Comparison of ENCODE assay signal across 39 mouse cellular contexts in the genomic region with DNA sequence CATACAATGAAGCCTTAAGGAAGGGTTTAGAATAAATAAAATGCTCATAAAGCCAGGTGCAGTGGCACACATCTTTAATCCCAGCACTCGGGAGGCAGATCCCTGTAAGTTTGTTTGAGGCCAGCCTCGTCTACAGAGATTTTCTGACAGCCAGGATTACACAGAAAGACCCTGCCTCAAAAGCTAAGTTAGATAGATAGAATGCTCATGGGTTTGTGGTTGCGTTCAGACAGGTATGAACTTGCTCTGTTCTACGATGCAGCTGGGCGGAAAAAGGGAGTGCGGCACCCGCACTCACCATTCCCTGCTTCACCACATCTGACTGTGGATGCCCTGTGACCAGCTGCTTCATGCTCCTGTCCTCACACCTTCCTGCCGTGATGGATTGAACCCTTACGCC. TPM values are rescaled to one million over a fixed set of nuclear protein-coding genes. Genes with fewer than 3 reads are reported as not detected.
"Had no signal": no experiment of that assay in that cellular context is flagged by ENCODE, and none has a peak within 500 bp of the region (broad histone marks: within the 10 kb centered on the region; RNA-seq: fewer than 3 reads in every experiment).

No protein-coding gene starts in this region.

- H3K4me1 ChIP-seq: embryonic facial prominence, embryonic 10.5 days; embryonic facial prominence, embryonic 12.5 days; embryonic facial prominence, embryonic 15.5 days; forebrain, embryonic 10.5 days; forebrain, embryonic 12.5 days; forebrain, embryonic 13.5 days; forebrain, embryonic 15.5 days; heart, embryonic 10.5 days had no signal

- H3K9me3 ChIP-seq: embryonic facial prominence, embryonic 10.5 days; embryonic facial prominence, embryonic 12.5 days; embryonic facial prominence, embryonic 13.5 days; embryonic facial prominence, embryonic 15.5 days; forebrain, embryonic 10.5 days; forebrain, embryonic 12.5 days; forebrain, embryonic 13.5 days; forebrain, embryonic 15.5 days; heart, embryonic 10.5 days had no signal

- H3K27me3 ChIP-seq: embryonic facial prominence, embryonic 12.5 days; embryonic facial prominence, embryonic 13.5 days; embryonic facial prominence, embryonic 15.5 days; forebrain, embryonic 12.5 days; forebrain, embryonic 13.5 days; forebrain, embryonic 15.5 days had no signal

- H3K9ac ChIP-seq: embryonic facial prominence, embryonic 12.5 days; embryonic facial prominence, embryonic 13.5 days; embryonic facial prominence, embryonic 15.5 days; forebrain, embryonic 12.5 days; forebrain, embryonic 13.5 days; forebrain, embryonic 15.5 days; forebrain, postnatal 0 days had no signal

- H3K4me2 ChIP-seq: embryonic facial prominence, embryonic 12.5 days; embryonic facial prominence, embryonic 13.5 days; embryonic facial prominence, embryonic 15.5 days; forebrain, embryonic 12.5 days; forebrain, embryonic 13.5 days; forebrain, embryonic 15.5 days had no signal

- H3K36me3 ChIP-seq: embryonic facial prominence, embryonic 10.5 days; embryonic facial prominence, embryonic 12.5 days; embryonic facial prominence, embryonic 13.5 days; embryonic facial prominence, embryonic 15.5 days; forebrain, embryonic 10.5 days; forebrain, embryonic 12.5 days; forebrain, embryonic 15.5 days; heart, embryonic 10.5 days had no signal

- H3K27ac ChIP-seq: embryonic facial prominence, embryonic 10.5 days; embryonic facial prominence, embryonic 12.5 days; embryonic facial prominence, embryonic 13.5 days; embryonic facial prominence, embryonic 15.5 days; forebrain, embryonic 10.5 days; forebrain, embryonic 12.5 days; forebrain, embryonic 13.5 days; forebrain, embryonic 15.5 days; gastrocnemius, adult 2 months; heart, adult 2 months; heart, embryonic 10.5 days had no signal

- DNase-seq: cerebellum, adult 9-11 months; cerebellum, postnatal 10 days; cerebellum, postnatal 14 days; cerebellum, postnatal 25 days; cerebellum, postnatal 36 days; embryo, embryonic 11 days; forebrain, postnatal 0 days; gastrocnemius, adult 2 months; gastrocnemius, postnatal 10 days; gastrocnemius, postnatal 14 days; gastrocnemius, postnatal 25 days; gastrocnemius, postnatal 36 days; heart, adult 11 months; heart, adult 18-20 months; heart, adult 2 months had no signal

- H3K4me3 ChIP-seq: embryonic facial prominence, embryonic 10.5 days; embryonic facial prominence, embryonic 12.5 days; embryonic facial prominence, embryonic 13.5 days; embryonic facial prominence, embryonic 15.5 days; erythroblast, embryonic 14.5 days; forebrain, embryonic 10.5 days; forebrain, embryonic 12.5 days; forebrain, embryonic 13.5 days; forebrain, embryonic 15.5 days; gastrocnemius, adult 2 months; heart, adult 2 months; heart, embryonic 10.5 days had no signal

RNA-seq across cellular contexts. Expression of gene Uts2, which starts 17.4 kb away (rescaled TPM):
- total RNA-seq: common myeloid progenitor, adult 5-6 weeks; forebrain, postnatal 0 days; gastrocnemius, adult 18-20 months; gastrocnemius, adult 2 months; gastrocnemius, adult 8-10 months; gastrocnemius, postnatal 10 days; gastrocnemius, postnatal 14 days; gastrocnemius, postnatal 25 days; gastrocnemius, postnatal 36 days; gastrocnemius, postnatal 4 days; granulocyte monocyte progenitor cell, adult 5-6 weeks; heart, adult 18-20 months; heart, adult 2 months; heart, adult 8-10 months had no signal
- polyA plus RNA-seq: cortical plate, adult 2 months; embryonic facial prominence, embryonic 10.5 days; embryonic facial prominence, embryonic 11.5 days; embryonic facial prominence, embryonic 12.5 days; embryonic facial prominence, embryonic 13.5 days; embryonic facial prominence, embryonic 14.5 days; embryonic facial prominence, embryonic 15.5 days; erythroblast, embryonic 14.5 days; forebrain, embryonic 10.5 days; forebrain, embryonic 11.5 days; forebrain, embryonic 12.5 days; forebrain, embryonic 13.5 days; forebrain, embryonic 14.5 days; forebrain, embryonic 15.5 days; forebrain, embryonic 16.5 days; forebrain, postnatal 0 days; frontal cortex, adult 2 months; gonadal fat pad, adult 2 months; heart, adult 2 months; heart, embryonic 10.5 days had no signal
